Mouse (Mus musculus) left cerebral cortex, adult 18-20 months (tissue): Measurements from ENCODE around the gene H2al1a. TPM values are rescaled to one million over a fixed set of nuclear protein-coding genes. Genes with fewer than 3 reads are reported as not detected.
"Not testable (repeated sequence)": the region's sequence is repeated elsewhere in the genome, so short reads cannot be mapped to it uniquely, and the experiment has no call there.

Experiments
- DNase-seq, 2 experiments: peaks; one replicate each; pipeline ENCODE4 v3.0.0; 2021 to 2022; ENCODE audit warnings: low spot score in 2 of 2, mixed read lengths in 1 of 2
- total RNA-seq, 2 experiments: library from RNA; stranded (reverse); gene quantifications; 2 replicates each; pipeline ENCODE4 v1.2.3; 2021

The H2al1a gene
- total RNA-seq, 2 experiments from 2014 or later, result not detected

DNA sequence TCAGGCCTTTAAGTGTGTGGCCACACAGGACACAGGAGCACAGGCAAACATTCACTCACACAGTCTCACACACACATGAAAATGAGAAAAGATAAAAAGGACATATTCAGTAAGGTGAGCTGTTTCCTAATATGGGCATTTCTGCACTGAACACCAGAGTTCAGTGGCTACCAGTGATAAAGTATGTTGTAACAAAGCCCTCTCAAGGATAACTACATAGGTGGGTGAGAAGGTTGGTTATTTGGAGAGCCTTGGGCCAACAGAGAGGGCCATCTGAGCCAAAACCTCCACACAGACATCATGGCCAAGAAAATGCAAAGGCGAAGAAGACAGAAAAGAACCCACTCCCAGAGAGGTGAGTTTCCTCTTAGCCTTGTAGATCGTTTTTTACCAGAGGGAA, 28.5 kb downstream of the H2al1a start, which contains the start of gene H2al1j:
H2al1j (plus strand) TSS at position 301 of the 400 bp plus-strand sequence.
- DNase-seq, result not testable (repeated sequence)

DNA sequence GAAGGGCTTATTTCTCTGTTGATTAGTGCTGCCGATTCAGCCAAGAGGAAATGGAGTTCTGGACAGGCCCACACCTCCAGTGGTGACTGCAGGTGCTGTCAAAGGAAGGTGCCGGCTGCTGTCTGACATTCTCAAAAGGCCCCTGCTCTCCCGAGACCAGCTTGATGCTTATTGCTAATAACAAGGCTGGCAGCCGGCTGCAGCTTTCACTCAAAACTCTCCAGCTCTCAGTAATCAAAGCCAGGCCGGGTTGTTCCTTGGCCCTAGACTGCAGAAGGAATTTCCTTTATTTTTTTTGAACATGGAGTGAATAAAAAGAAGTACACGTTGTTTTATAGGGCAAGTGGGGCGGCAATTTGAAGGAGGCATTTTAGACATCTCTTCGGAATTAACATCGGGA, 46.7 kb downstream of the H2al1a start:
- DNase-seq, result no peak

DNA sequence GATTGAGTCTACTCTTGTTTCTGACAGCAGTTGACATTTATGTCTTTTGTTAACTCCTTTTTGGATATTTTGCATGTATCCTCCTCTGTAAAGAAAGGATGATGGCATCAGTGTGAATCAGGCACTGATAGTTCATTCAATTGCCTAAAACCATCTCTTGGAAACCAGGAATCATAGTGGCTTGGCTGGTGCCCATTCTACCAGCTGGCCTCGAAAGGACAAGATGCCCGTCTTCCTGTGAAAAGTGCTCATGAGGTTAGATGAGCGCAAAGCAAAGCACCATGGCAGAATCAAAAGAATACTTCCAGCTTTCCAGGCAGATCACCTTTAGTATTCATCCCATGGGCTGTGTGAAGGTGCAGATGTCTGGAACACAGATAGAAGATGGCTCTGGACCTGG, 47.7 kb downstream of the H2al1a start:
- DNase-seq, result no peak

Other genes with a start within 250 kb of the H2al1a start
- gene H2al1b, start 3.2 kb downstream of the H2al1a start, total RNA-seq, result not detected
- not detected for gene H2al1c, start 6.4 kb downstream of the H2al1a start, total RNA-seq
- gene H2al1d, start 9.6 kb downstream of the H2al1a start, total RNA-seq, result not detected
- gene H2al1e, start 12.7 kb downstream of the H2al1a start, total RNA-seq, result not detected
- gene H2al1f, start 15.9 kb downstream of the H2al1a start, total RNA-seq, result not detected
- gene H2al1g, start 19.0 kb downstream of the H2al1a start, total RNA-seq, result not detected
- not detected for gene H2al1h, start 22.2 kb downstream of the H2al1a start, total RNA-seq
- gene H2al1i, start 25.4 kb downstream of the H2al1a start, total RNA-seq, result not detected
- not detected for gene H2al1j, start 28.6 kb downstream of the H2al1a start, total RNA-seq